Mouse (Mus musculus) stomach, postnatal 0 days (tissue): ENCODE measurements at regions not wholly inside any gene's neighbourhood (a gene's known extent, or its start where the extent isn't known, plus 50 kb on each side); places are given as distances from the start of the nearest gene placed in this dataset.

ENCODE experiments used
- CTCF ChIP-seq: IDR thresholded peaks from 2 replicates; pipeline ENCODE4 v1.5.1; 2016; ENCODE audit warnings: antibody characterized with exemption, low read depth, mild to moderate bottlenecking, moderate library complexity
- EP300 ChIP-seq: optimal IDR thresholded peaks from 2 replicates; pipeline ENCODE3; 2016; ENCODE audit warnings: antibody characterized with exemption

DNA sequence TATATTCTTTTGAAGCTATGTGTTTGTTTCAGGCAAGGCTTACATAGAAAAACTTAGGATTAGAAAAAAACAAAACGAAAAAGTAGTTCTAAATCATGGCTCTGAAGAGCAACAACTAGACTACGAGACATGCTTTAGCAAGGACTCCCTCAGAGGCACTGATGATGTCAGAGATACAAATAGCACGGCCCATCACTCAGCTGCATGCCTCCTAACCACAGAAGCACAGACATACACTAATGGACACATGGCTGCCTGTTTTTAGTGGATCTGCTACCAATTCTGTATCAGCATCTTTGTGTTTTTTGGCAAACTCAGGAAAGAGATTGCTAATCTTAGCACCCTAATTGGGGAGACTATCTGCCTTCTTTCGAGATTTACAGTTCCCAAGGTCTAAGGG is 138.6 kb upstream of the Nt5c1b start:
- no peak for TF ChIP-seq CTCF
- TF ChIP-seq EP300 = no peak
